Mouse (Mus musculus) lung, postnatal 0 days (tissue): ENCODE results near the gene Prmt1.

ENCODE experiments used
- CTCF ChIP-seq: IDR thresholded peaks from 2 replicates; pipeline ENCODE4 v1.5.1; 2016; ENCODE audit warnings: antibody characterized with exemption, mild to moderate bottlenecking
- EP300 ChIP-seq: IDR thresholded peaks from 2 replicates; pipeline ENCODE4 v1.6.1; 2016; ENCODE audit warnings: antibody characterized with exemption, mild to moderate bottlenecking, control low read depth

DNA sequence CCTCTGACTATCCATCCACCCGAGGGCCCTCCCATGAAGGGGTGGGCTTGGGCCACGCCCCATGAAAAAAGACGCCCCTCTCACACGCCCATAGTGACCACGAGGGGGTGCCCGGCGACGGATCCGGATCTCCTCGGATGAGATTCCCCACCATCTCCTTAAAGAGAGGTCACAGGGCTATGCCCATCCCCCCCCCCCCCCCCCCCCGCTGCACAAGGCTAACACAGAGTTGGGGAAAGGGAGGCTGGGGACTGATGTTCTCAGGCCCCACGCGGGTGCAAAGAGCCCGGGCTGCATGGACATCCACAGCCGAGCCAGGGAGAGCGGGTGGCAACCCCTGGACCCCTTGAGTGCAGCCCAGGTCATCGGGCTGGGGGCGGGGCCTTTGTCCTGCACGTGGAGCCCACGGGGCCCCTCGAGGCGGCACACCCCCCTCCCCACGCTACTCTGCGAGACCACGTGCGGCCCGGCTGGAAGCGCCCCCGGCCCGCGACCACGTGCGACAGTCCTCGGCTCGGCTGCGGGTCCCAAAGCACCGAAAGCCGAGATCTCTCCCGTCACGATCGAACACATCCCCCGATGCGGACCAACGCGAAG is 675 bp downstream of the Prmt1 start:
- TF ChIP-seq CTCF: peak; percentile 55
- TF ChIP-seq EP300: no peak
